Mouse (Mus musculus): ENCODE results near the gene Sgpp2.

DNA sequence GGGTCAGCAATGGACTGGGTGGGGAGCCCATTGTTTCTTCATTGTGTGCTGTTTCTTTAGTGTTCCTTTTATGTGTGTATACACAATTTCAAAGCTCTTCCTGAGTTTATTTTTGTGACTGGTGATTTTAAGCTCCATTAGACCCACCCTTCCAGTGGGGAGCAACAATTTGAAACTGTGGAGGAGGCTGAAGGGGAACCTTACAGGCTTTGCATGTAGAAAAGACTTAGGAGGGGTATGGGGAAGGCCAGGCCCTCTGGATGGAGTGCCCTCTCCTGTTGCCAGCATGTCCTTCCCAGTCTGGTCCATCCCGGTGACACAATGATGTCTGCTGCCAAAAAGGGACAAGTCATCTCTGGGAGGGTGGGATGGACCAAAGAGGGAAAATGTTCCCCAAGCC, 39.1 kb downstream of the Sgpp2 start:
- TF ChIP-seq EP300 (optimal IDR thresholded peaks at IDR 0.05) (no peak), CTCF (IDR thresholded peaks at IDR 0.05; ENCODE audit: low read depth) (no peak)

Data from stomach, postnatal 0 days (tissue).